Mouse (Mus musculus) olfactory bulb, adult 2 months (tissue): Measurements from ENCODE around the gene Kctd19. TPM values are rescaled to one million over a fixed set of nuclear protein-coding genes. Genes with fewer than 3 reads are reported as not detected.

Experiments used
- H3K27ac ChIP-seq: fragments of 200-500 bp; 2 replicates; pipeline ENCODE4 v1.5.1; 2012; ENCODE audit warnings: low read depth, low read length; ENCODE audit not compliant: insufficient read depth
- H3K4me1 ChIP-seq: fragments of 200-500 bp; 2 replicates; pipeline ENCODE4 v1.6.1; 2012; ENCODE audit warnings: low read length; ENCODE audit not compliant: control insufficient read depth, insufficient read depth
- H3K4me3 ChIP-seq: fragments of 200-500 bp; 2 replicates; pipeline ENCODE4 v1.5.1; 2012; ENCODE audit warnings: mild to moderate bottlenecking, low read depth, low read length, moderate library complexity; ENCODE audit not compliant: insufficient read depth
- CTCF ChIP-seq: fragments of 200-500 bp; IDR thresholded peaks from 2 replicates; pipeline ENCODE4 v1.5.1; 2012; ENCODE audit warnings: low read depth, mild to moderate bottlenecking, low read length, moderate library complexity; ENCODE audit not compliant: insufficient read depth
- POLR2A ChIP-seq: fragments of 200-500 bp; IDR thresholded peaks from 2 replicates; pipeline ENCODE4 v1.6.1; 2012; ENCODE audit warnings: mild to moderate bottlenecking, low read depth, low read length, moderate library complexity; ENCODE audit not compliant: insufficient read depth
- WGBS: fragments of 180-500 bp; shearing (Covaris S2); methylation state at CpG from one replicate; pipeline ENCODE4 v1.1.7; 2018; 5-methylcytosine and 5-hydroxymethylcytosine counted together
- polyA plus RNA-seq: library from polyadenylated mRNA; stranded (reverse); fragments of >200 nt; gene quantifications from 2 replicates; pipeline ENCODE4 v1.2.4, GENCODE M21; 2012; ENCODE audit warnings: low replicate concordance; ENCODE audit not compliant: missing spikeins, insufficient read depth, insufficient read length

Kctd19 gene
- polyA plus RNA-seq, 1 experiment, result not detected

DNA sequence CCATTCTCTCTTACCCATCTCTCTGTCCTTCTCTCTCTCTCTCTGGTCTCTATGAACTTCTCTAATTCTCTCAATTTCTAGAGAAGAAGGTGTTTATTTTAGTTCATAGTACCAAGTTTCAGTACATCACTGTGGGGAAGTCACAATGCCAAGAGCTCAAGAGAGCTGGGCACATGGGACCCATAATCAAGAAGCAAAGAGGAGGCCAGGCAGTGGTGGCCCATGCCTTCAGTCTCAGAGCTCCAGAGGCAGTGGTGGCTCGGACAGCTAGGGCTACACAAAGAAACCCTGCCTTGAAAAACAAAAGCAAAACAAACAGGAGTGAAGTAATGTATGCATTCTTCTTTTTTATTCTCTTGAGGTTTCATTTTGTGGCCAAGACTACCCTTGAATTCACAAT is 8.8 kb downstream of the Kctd19 start:
- Histone ChIP-seq H3K27ac (no peak overlapping the region), H3K4me1 (peaks cover 6% of the 10 kb centered on the region; the same call in 1 of the 2 replicates), H3K4me3 (no peak overlapping the region)
- no peak for TF ChIP-seq CTCF
- TF ChIP-seq POLR2A, result no peak
- 85% methylated on average over 1 of the region's 1 CpGs for WGBS

DNA sequence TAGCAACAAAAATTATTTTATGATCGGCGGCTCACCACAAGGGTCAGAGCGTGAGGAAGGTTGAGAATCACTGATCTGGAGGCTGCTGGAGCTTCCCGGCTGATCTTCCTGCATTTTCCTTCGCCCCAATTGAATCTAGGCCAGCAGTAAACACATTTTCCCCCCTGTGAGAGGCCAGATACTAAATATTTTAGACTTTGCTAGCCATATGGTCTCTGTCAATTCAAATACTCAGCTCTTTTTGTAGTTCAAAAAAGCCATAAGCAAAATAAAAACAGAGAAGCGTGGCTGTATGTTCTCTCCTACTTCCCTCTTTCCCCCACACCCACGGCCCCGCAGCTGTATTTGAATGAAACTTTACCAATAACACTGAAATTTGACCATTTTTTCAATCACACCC is 9.8 kb downstream of the Kctd19 start:
- WGBS, result 86% methylated on average over 8 of the region's 8 CpGs
- Histone ChIP-seq H3K27ac (no peak overlapping the region), H3K4me1 (peaks cover 6% of the 10 kb centered on the region; the same call in 1 of the 2 replicates), H3K4me3 (no peak overlapping the region)
- TF ChIP-seq POLR2A (no peak), CTCF (no peak)

DNA sequence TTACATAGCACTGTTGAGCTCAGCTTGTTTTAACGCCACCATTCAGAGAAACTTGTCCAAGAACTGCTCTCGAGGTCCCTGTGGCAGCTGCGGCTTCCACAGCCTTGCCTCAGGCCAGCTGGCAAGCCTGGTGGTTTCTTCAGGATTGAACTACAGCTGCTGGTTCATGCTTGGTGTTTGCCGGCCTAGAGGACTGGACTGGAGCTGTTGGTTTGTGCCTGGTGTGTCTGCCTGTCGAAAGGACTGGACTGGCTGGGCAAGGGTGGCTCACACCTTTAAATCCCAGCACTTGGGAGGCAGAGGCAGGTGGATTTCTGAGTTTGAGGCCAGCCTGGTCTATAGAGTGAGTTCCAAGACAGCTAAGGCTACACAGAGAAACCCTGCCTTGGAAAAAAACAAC is 13.3 kb downstream of the Kctd19 start:
- H3K4me3 ChIP-seq, result no peak overlapping the region
- no peaks in the 10 kb centered on the region for H3K4me1 ChIP-seq
- H3K27ac ChIP-seq, result no peak overlapping the region
- WGBS, result 90% methylated on average over 5 of the region's 5 CpGs
- TF ChIP-seq CTCF (no peak), POLR2A (no peak)

DNA sequence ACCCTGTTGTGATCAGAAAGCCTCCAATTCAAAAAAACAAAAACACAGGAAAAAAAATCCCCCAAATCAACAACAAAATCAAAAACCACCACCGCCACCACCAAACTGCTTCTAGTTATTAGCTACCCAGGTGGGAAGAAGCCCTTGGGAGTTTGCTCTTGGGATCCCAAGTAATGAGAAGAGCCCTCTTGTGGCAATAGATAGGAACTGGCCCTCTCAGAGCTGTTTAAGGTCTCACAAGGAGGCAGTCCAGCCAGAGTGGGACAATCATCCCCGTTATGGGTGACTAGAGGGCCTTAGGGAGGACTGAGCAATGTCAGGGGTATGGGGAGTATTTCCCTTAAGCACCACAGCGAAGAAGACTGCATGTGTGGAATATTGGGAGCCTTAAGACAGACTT is 15.6 kb downstream of the Kctd19 start:
- Histone ChIP-seq H3K4me1 (no peaks in the 10 kb centered on the region), H3K4me3 (no peak overlapping the region), H3K27ac (no peak overlapping the region)
- WGBS, result 35% methylated on average over 3 of the region's 3 CpGs
- TF ChIP-seq CTCF (no peak), POLR2A (no peak)

DNA sequence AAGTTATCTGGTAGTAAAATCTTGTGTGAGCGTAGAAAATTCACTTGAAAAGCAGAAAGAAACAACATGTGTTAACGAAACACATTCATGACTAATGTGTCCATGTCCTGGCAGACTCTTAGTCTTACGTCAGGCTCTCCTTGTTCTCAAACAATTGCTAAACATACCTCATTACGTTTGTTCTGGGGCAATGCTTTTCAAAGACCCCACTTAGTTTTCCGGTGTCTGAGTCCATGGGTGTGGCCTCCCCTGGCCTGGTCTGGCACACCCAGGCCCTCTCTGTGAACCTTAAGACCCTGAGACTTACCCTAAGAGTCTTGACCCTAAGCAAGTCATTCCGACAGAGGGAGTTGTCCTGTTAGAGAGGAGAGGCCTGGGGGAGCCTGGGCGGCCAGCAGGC is 19.4 kb downstream of the Kctd19 start:
- Histone ChIP-seq H3K27ac (no peak overlapping the region), H3K4me3 (no peak overlapping the region), H3K4me1 (no peaks in the 10 kb centered on the region)
- TF ChIP-seq CTCF, result no peak
- TF ChIP-seq POLR2A, result no peak
- WGBS, result 79% methylated on average over 7 of the region's 7 CpGs

DNA sequence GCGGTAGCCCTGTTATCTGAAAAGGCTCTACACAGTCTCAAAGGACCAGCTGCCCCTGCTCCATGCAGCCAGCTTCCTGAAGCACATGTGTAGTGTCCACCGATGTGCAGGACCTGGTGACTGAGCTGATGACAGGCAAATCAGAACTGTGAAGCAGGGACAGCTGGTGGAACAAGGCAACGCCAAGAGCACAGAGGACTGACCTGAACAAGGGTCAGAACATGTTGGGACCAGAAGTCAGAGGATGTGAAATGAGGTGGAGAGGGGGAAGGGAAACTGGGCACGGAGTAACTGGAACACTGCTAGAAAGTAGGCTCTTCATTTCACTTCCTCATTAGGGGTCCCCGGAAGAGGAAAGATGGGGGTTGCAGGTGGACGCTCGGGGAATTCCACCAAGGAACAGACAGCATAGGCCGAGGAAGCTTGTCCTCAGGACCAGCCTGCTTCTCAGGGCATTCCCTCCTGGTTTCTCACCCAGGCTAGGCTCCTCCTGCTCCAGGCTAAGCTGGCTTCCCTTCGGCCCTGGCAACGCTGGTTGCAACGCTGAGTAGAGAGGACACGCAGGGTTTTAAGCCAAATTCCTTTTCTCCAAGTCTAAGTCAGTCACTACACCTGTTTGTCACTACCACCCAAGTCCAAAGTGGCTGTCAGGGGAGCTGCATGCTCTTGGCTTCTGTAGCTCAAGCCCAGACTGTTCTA is 20.1 kb downstream of the Kctd19 start:
- Histone ChIP-seq H3K4me3 (no peak overlapping the region), H3K4me1 (no peaks in the 10 kb centered on the region), H3K27ac (no peak overlapping the region)
- WGBS, result 92% methylated on average over 12 of the region's 12 CpGs
- TF ChIP-seq POLR2A, result no peak
- no peak for TF ChIP-seq CTCF

DNA sequence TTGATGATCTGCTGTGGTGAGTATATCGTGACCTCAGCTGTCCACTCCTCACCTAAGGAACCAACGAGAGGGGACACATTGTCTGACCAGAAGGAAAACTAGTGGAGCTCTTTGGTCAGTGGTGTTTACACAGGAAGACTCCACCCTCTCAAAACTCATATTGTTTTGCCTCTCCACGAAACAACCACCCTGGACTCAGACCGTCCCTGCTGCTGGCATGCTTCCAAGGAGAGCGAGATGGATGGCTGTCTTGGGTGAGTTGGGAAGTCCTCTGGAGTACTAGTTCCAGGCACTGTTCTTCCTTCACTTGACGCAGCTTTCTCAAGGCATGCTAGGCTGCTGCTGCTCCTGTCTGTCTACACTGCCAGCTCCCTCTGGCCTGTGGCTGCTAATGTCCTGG is 24.2 kb downstream of the Kctd19 start:
- no peaks in the 10 kb centered on the region for H3K4me1 ChIP-seq
- H3K27ac ChIP-seq, result no peak overlapping the region
- WGBS, result 74% methylated on average over 6 of the region's 6 CpGs
- no peak for TF ChIP-seq POLR2A
- no peak for TF ChIP-seq CTCF
- no peak overlapping the region for H3K4me3 ChIP-seq

DNA sequence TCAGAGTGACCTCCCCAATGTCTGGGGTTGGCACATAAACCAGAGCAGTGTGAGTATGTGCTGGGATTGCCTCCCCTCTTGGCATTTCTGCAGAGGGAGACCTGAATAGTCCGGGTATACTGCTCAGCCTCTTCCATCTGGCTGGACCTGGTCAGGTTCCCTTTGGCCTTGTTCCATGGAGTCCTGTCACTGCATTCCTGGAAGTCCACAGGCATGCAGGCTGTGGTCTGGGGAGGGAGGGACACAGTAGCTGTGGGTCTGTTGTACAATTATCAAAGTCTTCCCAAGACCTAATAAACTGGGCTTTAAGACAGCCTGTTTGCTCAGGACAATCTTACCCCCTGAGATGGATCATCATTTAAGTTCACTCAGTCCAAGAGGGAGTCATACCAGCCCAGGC is 26.2 kb downstream of the Kctd19 start:
- H3K4me1 ChIP-seq, result no peaks in the 10 kb centered on the region
- 56% methylated on average over 1 of the region's 1 CpGs for WGBS
- H3K4me3 ChIP-seq, result no peak overlapping the region
- no peak for TF ChIP-seq CTCF
- no peak for TF ChIP-seq POLR2A
- H3K27ac ChIP-seq, result no peak overlapping the region

DNA sequence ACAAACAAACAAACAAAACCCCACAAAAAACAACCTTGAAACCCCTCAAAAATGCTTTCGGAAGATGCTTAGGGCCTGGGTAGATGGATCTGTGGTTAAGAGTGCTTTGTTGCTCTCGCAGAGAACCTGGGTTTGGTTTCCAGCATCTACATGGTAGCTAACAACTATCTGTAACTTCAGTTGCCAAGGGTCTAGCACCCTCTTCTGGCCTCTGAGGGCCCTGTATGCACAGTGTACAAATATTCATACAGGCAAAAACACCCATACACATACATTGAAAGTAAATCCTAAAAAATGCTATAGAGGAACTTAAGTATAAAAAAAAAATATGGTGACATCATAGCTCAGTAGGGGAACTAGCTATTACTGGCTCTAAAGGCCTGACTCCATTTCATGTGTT is 29.2 kb downstream of the Kctd19 start:
- TF ChIP-seq POLR2A (no peak), CTCF (no peak)
- Histone ChIP-seq H3K4me1 (no peaks in the 10 kb centered on the region), H3K27ac (no peak overlapping the region), H3K4me3 (no peak overlapping the region)
- 99% methylated on average over 2 of the region's 2 CpGs for WGBS
